Mouse (Mus musculus): Measurements from ENCODE around the gene Gsx2. TPM values are rescaled to one million over a fixed set of nuclear protein-coding genes. Genes with fewer than 3 reads are reported as not detected.

Gsx2 gene
- total RNA-seq (2023), result not detected

GRCm38 (mm10) chr5:75075383-75075941 lies at the start of gene Gsx2:
TSS of gene Gsx2 (plus strand) at chr5:75075601.

GRCm38 (mm10) chr5:75044310-75044904 lies 31.0 kb upstream of the Gsx2 start, which contains the start of gene Chic2:
TSS of gene Chic2 (minus strand) at chr5:75044774.

Other genes with a start within 250 kb of the Gsx2 start
- 10 to 100 TPM; 48.9 to 51.8 TPM for gene Chic2, start 30.8 kb upstream of the Gsx2 start, total RNA-seq (2023)
- gene Pdgfra, start 76.7 kb downstream of the Gsx2 start, total RNA-seq (2023), result under 1 TPM; 0.18 to 0.24 TPM

Measured in neutrophil, adult 59 days (primary cell).